Mouse (Mus musculus) CH12.LX (cell line): ENCODE results near the gene Cth. TPM values are rescaled to one million over a fixed set of nuclear protein-coding genes. Genes with fewer than 3 reads are reported as not detected.

Experiments used
- DNase-seq: peaks from one replicate; pipeline ENCODE4 v3.0.0-alpha.2; 2013; ENCODE audit errors: extremely low read depth
- H3K27ac ChIP-seq: 2 replicates; pipeline ENCODE4 v1.5.1; 2012; ENCODE audit warnings: low read depth, mild to moderate bottlenecking, control low read depth, moderate library complexity; ENCODE audit not compliant: insufficient read depth
- H3K27me3 ChIP-seq: replicated peaks from 2 replicates; pipeline ENCODE3; 2012; ENCODE audit warnings: inconsistent platforms
- H3K36me3 ChIP-seq, 2 experiments: replicated peaks in 1 of 2; 2 replicates each; pipeline versions ENCODE3 to v1.6.1; 2012; ENCODE audit warnings: inconsistent platforms in 1 of 2, low read length in 1 of 2, mild to moderate bottlenecking in 1 of 2, mixed read lengths in 1 of 2, moderate library complexity in 1 of 2; ENCODE audit not compliant: control insufficient read depth in 1 of 2, insufficient read depth in 1 of 2
- H3K4me1 ChIP-seq, 2 experiments: 2 replicates each; pipeline ENCODE4 v1.6.1; 2012; ENCODE audit warnings: inconsistent platforms in 1 of 2, moderate library complexity in 1 of 2; ENCODE audit not compliant: insufficient read depth in 2 of 2, control insufficient read depth in 1 of 2
- H3K4me2 ChIP-seq: 2 replicates; pipeline ENCODE4 v1.6.1; 2012; ENCODE audit warnings: low read depth, mild to moderate bottlenecking, control low read depth; ENCODE audit not compliant: poor library complexity, insufficient read depth, severe bottlenecking
- H3K4me3 ChIP-seq, 3 experiments: fragments of 150-350 bp in 1 of 3; sonication (generic) in 1 of 3; replicated peaks in 1 of 3; 2 replicates each; pipeline versions ENCODE3 to v1.5.1; 2011 to 2012; ENCODE audit warnings: low read depth in 2 of 3, low read length in 2 of 3, mild to moderate bottlenecking in 2 of 3, moderate library complexity in 2 of 3, control low read depth in 1 of 3, improper control_type of control experiment in 1 of 3, inconsistent platforms in 1 of 3, mixed read lengths in 1 of 3; ENCODE audit not compliant: poor library complexity in 1 of 3
- H3K79me2 ChIP-seq: replicated peaks from 2 replicates; pipeline ENCODE4 v1.6.1; 2012; ENCODE audit warnings: mild to moderate bottlenecking, moderate library complexity; ENCODE audit not compliant: control insufficient read depth, poor library complexity, insufficient read depth, severe bottlenecking; ENCODE audit errors: extremely low read depth
- H3K9ac ChIP-seq: 2 replicates; pipeline ENCODE4 v1.6.1; 2012; ENCODE audit warnings: low read depth, mild to moderate bottlenecking, control low read depth, moderate library complexity; ENCODE audit not compliant: insufficient read depth
- H3K9me3 ChIP-seq: replicated peaks from 2 replicates; pipeline ENCODE3; 2012; ENCODE audit warnings: low read length, inconsistent platforms, mixed read lengths
- CHD1 ChIP-seq: IDR thresholded peaks from 2 replicates; pipeline ENCODE4 v1.6.1; 2012; ENCODE audit warnings: low read depth, low read length, improper control_type of control experiment, inconsistent platforms
- CTCF ChIP-seq, 2 experiments: IDR thresholded peaks in 1 of 2; conservative IDR thresholded peaks in 1 of 2; 2 replicates each; pipeline ENCODE4 v1.5.1; 2011 to 2012; ENCODE audit warnings: low read depth in 2 of 2, low read length in 2 of 2, improper control_type of control experiment in 1 of 2, inconsistent platforms in 1 of 2, mild to moderate bottlenecking in 1 of 2, moderate library complexity in 1 of 2
- E2F4 ChIP-seq: IDR thresholded peaks from 2 replicates; pipeline ENCODE4 v1.6.1; 2011; ENCODE audit warnings: low read depth, low read length, improper control_type of control experiment; ENCODE audit not compliant: insufficient replicate concordance
- EP300 ChIP-seq: IDR thresholded peaks from 2 replicates; pipeline ENCODE4 v1.6.1; 2011; ENCODE audit warnings: low read length, improper control_type of control experiment
- ETS1 ChIP-seq: conservative IDR thresholded peaks from 2 replicates; pipeline ENCODE4 v1.6.1; 2012; ENCODE audit warnings: low read depth, mild to moderate bottlenecking, inconsistent platforms, low read length, improper control_type of control experiment, moderate library complexity
- GABPA ChIP-seq: IDR thresholded peaks from 2 replicates; pipeline ENCODE4 v1.6.1; 2012; ENCODE audit warnings: low read depth, low read length, improper control_type of control experiment, inconsistent platforms; ENCODE audit not compliant: insufficient replicate concordance
- HCFC1 ChIP-seq: IDR thresholded peaks from 2 replicates; pipeline ENCODE4 v1.6.1; 2012; ENCODE audit warnings: low read depth, mild to moderate bottlenecking, inconsistent platforms, low read length, improper control_type of control experiment
- JUN ChIP-seq: IDR thresholded peaks from 2 replicates; pipeline ENCODE4 v1.6.1; 2011; ENCODE audit warnings: low read depth, mild to moderate bottlenecking, low read length, improper control_type of control experiment, moderate library complexity; ENCODE audit not compliant: insufficient read depth
- JUND ChIP-seq: conservative IDR thresholded peaks from 2 replicates; pipeline ENCODE4 v1.6.1; 2011; ENCODE audit warnings: low read depth, low read length, improper control_type of control experiment
- MYC ChIP-seq: IDR thresholded peaks from 2 replicates; pipeline ENCODE4 v1.6.1; 2011; ENCODE audit warnings: low read depth, mild to moderate bottlenecking, improper control_type of control experiment, low read length
- NELFE ChIP-seq: IDR thresholded peaks from 2 replicates; pipeline ENCODE4 v1.6.1; 2011; ENCODE audit warnings: low read depth, low read length, improper control_type of control experiment
- PAX5 ChIP-seq: IDR thresholded peaks from 2 replicates; pipeline ENCODE4 v1.6.1; 2012; ENCODE audit warnings: low read length, inconsistent platforms, mixed read lengths
- POLR2AphosphoS2 ChIP-seq: IDR thresholded peaks from 2 replicates; pipeline ENCODE4 v1.6.1; 2011; ENCODE audit warnings: low read depth, low read length, improper control_type of control experiment
- SMC3 ChIP-seq: IDR thresholded peaks from 2 replicates; pipeline ENCODE4 v1.6.1; 2011; ENCODE audit warnings: low read depth, low read length, improper control_type of control experiment
- TBP ChIP-seq: conservative IDR thresholded peaks from 2 replicates; pipeline ENCODE4 v1.6.1; 2011; ENCODE audit warnings: low read depth, low read length, improper control_type of control experiment
- ZC3H11A ChIP-seq: IDR thresholded peaks from 2 replicates; pipeline ENCODE4 v1.6.1; 2012; ENCODE audit warnings: low read depth, mild to moderate bottlenecking, inconsistent platforms, low read length, improper control_type of control experiment
- ZMIZ1 ChIP-seq: IDR thresholded peaks from 2 replicates; pipeline ENCODE4 v1.6.1; 2012; ENCODE audit warnings: low read depth, mild to moderate bottlenecking, inconsistent platforms, low read length, improper control_type of control experiment
- dilution Hi-C: fragments of 300-500 bp; cut with MboI; formaldehyde crosslinking; loops from 2 replicates; pipeline ENCODE4 v1.14.3; 2020; ENCODE audit warnings: low sequenced_read_pairs; ENCODE audit not compliant: extremely low pct_unique_long_range_greater_than_20kb, extremely low pct_ligation_motif_present
- in situ Hi-C: fragments of 300-500 bp; cut with MboI; formaldehyde crosslinking; loops from 3 replicates; pipeline ENCODE4 v1.14.3; 2019; ENCODE audit warnings: low sequenced_read_pairs, low pct_ligation_motif_present, low pct_unique_long_range_greater_than_20kb, mixed read lengths
- polyA plus RNA-seq: library from polyadenylated mRNA; unstranded; fragments of >175 nt; gene quantifications from 2 replicates; pipeline ENCODE4 v1.2.1, GENCODE M21; 2012; ENCODE audit warnings: low read depth; ENCODE audit not compliant: insufficient read length
- total RNA-seq, 2 experiments: library from RNA; depleted of rRNA; stranded (reverse); fragments of 300-350 nt in 1 of 2; fragments of >200 nt in 1 of 2; gene quantifications; 2 replicates each; pipeline ENCODE4 v1.2.3; 2012 to 2014

Gene Cth
- total and polyA plus RNA-seq, 3 experiments = 187 to 637 (median 370) TPM

- Histone ChIP-seq H3K27ac (no peak overlapping the region), H3K4me2 (no peak overlapping the region), H3K36me3 (no peaks in the 10 kb centered on the region), H3K9me3 (no peaks in the 10 kb centered on the region), H3K4me1 (peaks cover 12 to 23% of the 10 kb centered on the region in 2 experiments), H3K27me3 (no peaks in the 10 kb centered on the region), H3K9ac (no peak overlapping the region)
- dilution Hi-C loops (no loop called here), in situ Hi-C loops (loop anchor here (25.0 kb wide), 1 partner anchor 321 kb away; the partner anchor contains the start of gene Ptger3)
- DNase-seq = no peak
- TF ChIP-seq SMC3 (no peak), EP300 (peak; percentile 7; the same call in 1 of the 2 replicates), E2F4 (no peak), JUND (no peak), JUN (no peak), ETS1 (no peak), CTCF (conservative IDR thresholded peaks at IDR 0.05 in 1 of 2, IDR thresholded peaks at IDR 0.05 in 1 of 2; ENCODE audit: low read depth in 2 of 2, low read length in 2 of 2) (no peak), ZMIZ1 (no peak)
- TF ChIP-seq, all 38 proteins: peak for 1
- Histone ChIP-seq H3K4me3 (no peak overlapping the region), H3K79me2 (no peaks in the 10 kb centered on the region)
Observed at GRCm38 (mm10) chr3:157883085-157883484, 41.8 kb downstream of the Cth start.

GRCm38 (mm10) chr3:157881992-157882391, 42.9 kb downstream of the Cth start:
- H3K4me2 ChIP-seq = no peak overlapping the region
- no peak for DNase-seq
- in situ Hi-C loops = loop anchor here (25.0 kb wide), 1 partner anchor 320 kb away; the partner anchor contains the start of gene Ptger3
- H3K4me1 ChIP-seq = peaks cover 12 to 23% of the 10 kb centered on the region in 2 experiments
- no peaks in the 10 kb centered on the region for H3K36me3 ChIP-seq
- H3K9ac ChIP-seq = no peak overlapping the region
- H3K9me3 ChIP-seq = no peaks in the 10 kb centered on the region
- TF ChIP-seq JUN = no peak
- TF ChIP-seq EP300 = no peak
- no peak for TF ChIP-seq TBP
- TF ChIP-seq, all 38 proteins: peak for 0
- Histone ChIP-seq H3K79me2 (no peaks in the 10 kb centered on the region), H3K4me3 (no peak overlapping the region), H3K27ac (no peak overlapping the region), H3K27me3 (no peaks in the 10 kb centered on the region)
- dilution Hi-C loops = no loop called here

- Histone ChIP-seq H3K9me3 (no peaks in the 10 kb centered on the region), H3K27me3 (no peaks in the 10 kb centered on the region), H3K4me3 (no peak overlapping the region), H3K4me1 (peaks cover 17 to 28% of the 10 kb centered on the region in 2 experiments), H3K27ac (no peak overlapping the region), H3K79me2 (no peaks in the 10 kb centered on the region), H3K36me3 (no peaks in the 10 kb centered on the region), H3K9ac (no peak overlapping the region), H3K4me2 (no peak overlapping the region)
- dilution Hi-C loops = no loop called here
- in situ Hi-C loops = loop anchor here (25.0 kb wide), 1 partner anchor 319 kb away; the partner anchor contains the start of gene Ptger3
- DNase-seq = no peak
- TF ChIP-seq ETS1 = no peak
- TF ChIP-seq GABPA = no peak
- TF ChIP-seq ZC3H11A = no peak
- no peak for TF ChIP-seq CTCF (conservative IDR thresholded peaks at IDR 0.05 in 1 of 2, IDR thresholded peaks at IDR 0.05 in 1 of 2; ENCODE audit: low read depth in 2 of 2, low read length in 2 of 2)
- no peak for TF ChIP-seq CHD1
- TF ChIP-seq MYC = no peak
- TF ChIP-seq EP300 = no peak
- no peak for TF ChIP-seq PAX5
- no peak for TF ChIP-seq HCFC1
- no peak for TF ChIP-seq POLR2AphosphoS2
- no peak for TF ChIP-seq NELFE
Observed at GRCm38 (mm10) chr3:157880983-157881382, 43.9 kb downstream of the Cth start.
